Mouse (Mus musculus) olfactory bulb, adult 2 months (tissue): ENCODE measurements around the gene 1600014C23Rik.

Experiments
- CTCF ChIP-seq: fragments of 200-500 bp; IDR thresholded peaks from 2 replicates; pipeline ENCODE4 v1.5.1; 2012; ENCODE audit warnings: low read depth, mild to moderate bottlenecking, low read length, moderate library complexity; ENCODE audit not compliant: insufficient read depth
- POLR2A ChIP-seq: fragments of 200-500 bp; IDR thresholded peaks from 2 replicates; pipeline ENCODE4 v1.6.1; 2012; ENCODE audit warnings: mild to moderate bottlenecking, low read depth, low read length, moderate library complexity; ENCODE audit not compliant: insufficient read depth

DNA sequence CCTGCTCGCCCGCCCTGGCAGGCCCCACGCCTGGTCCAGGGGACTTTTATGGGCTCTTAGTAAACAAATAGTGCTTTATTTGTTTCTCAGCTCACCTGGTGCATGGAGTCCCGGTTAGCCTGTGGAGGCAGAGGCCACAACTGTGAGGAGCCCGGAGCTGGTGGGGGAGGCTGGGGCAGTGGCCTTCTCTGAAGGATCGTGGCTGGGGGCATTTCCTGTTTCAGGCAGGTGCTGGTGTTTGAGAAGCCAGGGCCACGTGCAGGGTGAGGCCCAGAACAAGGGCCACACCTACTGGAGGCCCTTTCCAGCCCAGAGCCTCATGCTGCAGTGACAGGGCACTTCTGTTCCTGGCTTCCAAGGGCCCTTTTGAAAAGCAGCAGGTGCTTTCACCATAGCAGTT is 7.4 kb downstream of the 1600014C23Rik start:
- no peak for TF ChIP-seq CTCF
- no peak for TF ChIP-seq POLR2A
